Mouse (Mus musculus) lung, embryonic 15.5 days (tissue): ENCODE measurements at regions not wholly inside any gene's neighbourhood (a gene's known extent, or its start where the extent isn't known, plus 50 kb on each side); places are given as distances from the start of the nearest gene placed in this dataset.

Experiments used
- ATAC-seq: fragments of 200-750 bp; cut with Nextera tagmentation; 2 replicates; pipeline ENCODE4 v1.8.0; 2017; ENCODE audit warnings: moderate number of reproducible peaks, borderline replicate concordance; ENCODE audit not compliant: low FRiP score, low TSS enrichment; ENCODE audit errors: extremely low read depth
- H3K27ac ChIP-seq: fragments of 300-500 bp; sonication (generic); 2 replicates; pipeline ENCODE4 v1.5.1; 2015; ENCODE audit warnings: moderate library complexity, mild to moderate bottlenecking, inconsistent platforms
- H3K27me3 ChIP-seq: fragments of 300-500 bp; sonication (generic); 2 replicates; pipeline ENCODE4 v1.6.1; 2015; ENCODE audit warnings: inconsistent platforms
- H3K36me3 ChIP-seq: fragments of 300-500 bp; sonication (generic); 2 replicates; pipeline ENCODE4 v1.6.1; 2015; ENCODE audit warnings: inconsistent platforms
- H3K4me1 ChIP-seq: fragments of 300-500 bp; sonication (generic); 2 replicates; pipeline ENCODE4 v1.6.1; 2015; ENCODE audit warnings: inconsistent platforms
- H3K4me2 ChIP-seq: fragments of 300-500 bp; sonication (generic); 2 replicates; pipeline ENCODE4 v1.6.1; 2015; ENCODE audit warnings: inconsistent platforms, mild to moderate bottlenecking, moderate library complexity
- H3K4me3 ChIP-seq: fragments of 300-500 bp; sonication (generic); 2 replicates; pipeline ENCODE4 v1.5.1; 2015; ENCODE audit warnings: mild to moderate bottlenecking, inconsistent platforms
- H3K9ac ChIP-seq: fragments of 300-500 bp; sonication (generic); 2 replicates; pipeline ENCODE4 v1.6.1; 2015; ENCODE audit warnings: inconsistent platforms
- H3K9me3 ChIP-seq: fragments of 300-500 bp; sonication (generic); 2 replicates; pipeline ENCODE4 v1.6.1; 2016; ENCODE audit warnings: inconsistent platforms
- WGBS: fragments of 180-500 bp; shearing (Covaris S2); methylation state at CpG from one replicate; pipeline ENCODE4 v1.1.7; 2015; 5-methylcytosine and 5-hydroxymethylcytosine counted together

- Histone ChIP-seq H3K27ac (no peak overlapping the region), H3K4me2 (no peak overlapping the region), H3K4me3 (no peak overlapping the region)
Observed at GRCm38 (mm10) chr5:107055455-107055854, 91.3 kb downstream of the Cdc7 start.

More at GRCm38 (mm10) chr5:107055455-107055854, 91.3 kb downstream of the Cdc7 start:
- WGBS: 36% methylated on average over 3 of the region's 3 CpGs
- no peak for ATAC-seq
- no peaks in the 10 kb centered on the region for H3K9me3 ChIP-seq
- H3K9ac ChIP-seq: no peak overlapping the region
- peaks cover 19% of the 10 kb centered on the region for H3K4me1 ChIP-seq
- no peaks in the 10 kb centered on the region for H3K27me3 ChIP-seq
- no peaks in the 10 kb centered on the region for H3K36me3 ChIP-seq
